Mouse (Mus musculus) lung, adult 2 months (tissue): ENCODE measurements around the gene Dclk1.

Experiments
- CTCF ChIP-seq: fragments of 200-500 bp; IDR thresholded peaks from 2 replicates; pipeline ENCODE4 v1.5.1; 2011; ENCODE audit warnings: mild to moderate bottlenecking, low read length, control low read depth; ENCODE audit not compliant: insufficient read depth
- POLR2A ChIP-seq: fragments of 200-500 bp; IDR thresholded peaks from 2 replicates; pipeline ENCODE4 v1.6.1; 2011; ENCODE audit warnings: low read depth, mild to moderate bottlenecking, control low read depth, low read length, borderline replicate concordance; ENCODE audit errors: extremely low read depth

GRCm38 (mm10) chr3:55547106-55547505 lies 304.9 kb downstream of the Dclk1 start:
- no peak for TF ChIP-seq CTCF
- no peak for TF ChIP-seq POLR2A
